Mouse (Mus musculus) gastrocnemius, postnatal 10 days (tissue): Measurements from ENCODE around the gene Clk2. TPM values are rescaled to one million over a fixed set of nuclear protein-coding genes. Genes with fewer than 3 reads are reported as not detected.
A peak's percentile ranks its signal among the peaks of the same experiment; 100 is the strongest.
"Not testable (repeated sequence)": the region's sequence is repeated elsewhere in the genome, so short reads cannot be mapped to it uniquely, and the experiment has no call there.

Experiments
- DNase-seq: peaks from one replicate; pipeline ENCODE4 v3.0.0; 2021; ENCODE audit warnings: mixed read lengths
- total RNA-seq, 2 experiments: library from RNA; stranded (reverse); gene quantifications; 2 replicates each; pipeline ENCODE4 v1.2.3; 2021

Gene Clk2
- total RNA-seq, 2 experiments from 2014 or later, result 21.5 to 32.6 TPM

- DNase-seq, result no peak
Observed at GRCm38 (mm10) chr3:89190436-89190835, 25.8 kb downstream of the Clk2 start.

- DNase-seq, result no peak
Observed at GRCm38 (mm10) chr3:89193351-89193750, 28.8 kb downstream of the Clk2 start.

GRCm38 (mm10) chr3:89193853-89194252, 29.3 kb downstream of the Clk2 start:
- no peak for DNase-seq

GRCm38 (mm10) chr3:89195979-89196877, 31.6 kb downstream of the Clk2 start:
- peak; percentile 94 for DNase-seq

GRCm38 (mm10) chr3:89199839-89200238, 35.2 kb downstream of the Clk2 start:
- DNase-seq, result no peak

GRCm38 (mm10) chr3:89202253-89203141, 37.9 kb downstream of the Clk2 start, which contains the start of gene Gba:
Gene Gba, plus strand, starts transcription at chr3:89202928.
- peak; percentile 79 for DNase-seq

- no peak for DNase-seq
Observed at GRCm38 (mm10) chr3:89203142-89203514, 38.5 kb downstream of the Clk2 start.

GRCm38 (mm10) chr3:89206079-89206478, 41.5 kb downstream of the Clk2 start:
- no peak for DNase-seq

- no peak for DNase-seq
Observed at GRCm38 (mm10) chr3:89206695-89207094, 42.1 kb downstream of the Clk2 start.

- no peak for DNase-seq
Observed at GRCm38 (mm10) chr3:89208075-89208657, 43.6 kb downstream of the Clk2 start.

- DNase-seq, result no peak
Observed at GRCm38 (mm10) chr3:89208736-89209135, 44.1 kb downstream of the Clk2 start.

GRCm38 (mm10) chr3:89209731-89210130, 45.1 kb downstream of the Clk2 start:
- DNase-seq, result no peak

- DNase-seq, result no peak
Observed at GRCm38 (mm10) chr3:89210162-89210561, 45.6 kb downstream of the Clk2 start.

- no peak for DNase-seq
Observed at GRCm38 (mm10) chr3:89210731-89211130, 46.1 kb downstream of the Clk2 start.

GRCm38 (mm10) chr3:89213803-89214530, 49.4 kb downstream of the Clk2 start:
- peak; percentile 92 for DNase-seq

- DNase-seq, result no peak
Observed at GRCm38 (mm10) chr3:89214681-89215411, 50.3 kb downstream of the Clk2 start, which contains the start of gene Thbs3. Gene Thbs3, plus strand, starts transcription at chr3:89215180.

- peak; percentile 80 for DNase-seq
Observed at GRCm38 (mm10) chr3:89215853-89216252, 51.3 kb downstream of the Clk2 start.

GRCm38 (mm10) chr3:89216407-89216806, 51.8 kb downstream of the Clk2 start:
- DNase-seq, result not testable (repeated sequence)

GRCm38 (mm10) chr3:89218271-89218670, 53.7 kb downstream of the Clk2 start:
- DNase-seq, result no peak

GRCm38 (mm10) chr3:89219546-89219945, 55.0 kb downstream of the Clk2 start:
- no peak for DNase-seq

- no peak for DNase-seq
Observed at GRCm38 (mm10) chr3:89221167-89221566, 56.6 kb downstream of the Clk2 start.
